In the genomic region with DNA sequence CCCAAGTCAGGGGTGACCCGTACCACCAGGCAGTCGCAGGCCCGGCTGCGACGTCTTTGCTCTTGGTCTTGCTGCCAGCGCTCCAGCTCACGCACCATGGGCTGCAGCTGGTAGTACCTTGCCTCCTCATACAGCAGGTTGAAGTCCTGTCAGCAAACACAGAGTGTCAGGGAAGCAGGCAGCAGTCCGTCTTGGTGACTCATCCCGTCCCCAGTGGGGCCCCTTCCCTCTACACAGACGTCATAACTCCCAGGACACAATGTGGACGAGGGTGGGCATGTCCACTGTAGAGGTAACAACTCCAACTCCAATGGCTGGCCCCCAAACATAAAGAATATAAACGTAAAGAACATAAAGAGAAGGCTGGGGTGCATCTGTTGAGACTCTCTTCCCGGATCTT, we compare ENCODE assay signal across 19 mouse cellular contexts. TPM values are rescaled to one million over a fixed set of nuclear protein-coding genes. Genes with fewer than 3 reads are reported as not detected.
"Had no signal": no experiment of that assay in that cellular context is flagged by ENCODE, and none has a peak within 500 bp of the region (broad histone marks: within the 10 kb centered on the region; RNA-seq: fewer than 3 reads in every experiment).

No protein-coding gene starts in this region.

- H3K9me3 ChIP-seq: kidney, embryonic 15.5 days; liver, embryonic 13.5 days; midbrain, embryonic 10.5 days; neural tube, embryonic 12.5 days; stomach, embryonic 15.5 days had no signal

- H3K36me3 ChIP-seq: liver, embryonic 13.5 days had no signal

- H3K4me1 ChIP-seq: liver, embryonic 13.5 days; midbrain, embryonic 10.5 days; stomach, embryonic 15.5 days had no signal

- DNase-seq: kidney, adult 11 months; kidney, adult 8-10 months; kidney, postnatal 10 days; kidney, postnatal 36 days; layer of hippocampus, postnatal 36 days; liver, embryonic 13.5 days; lung, adult 2 months; lung, postnatal 14 days; lung, postnatal 4 days; retina, postnatal 1 day; right cerebral cortex, postnatal 25 days; spleen, adult 18-20 months; thymus, postnatal 25 days had no signal

- H3K4me3 ChIP-seq: kidney, embryonic 15.5 days; left cerebral cortex, adult 2 months; liver, embryonic 13.5 days; midbrain, embryonic 10.5 days; neural tube, embryonic 12.5 days; stomach, embryonic 15.5 days had no signal

- H3K4me2 ChIP-seq: kidney, embryonic 15.5 days; liver, embryonic 13.5 days; neural tube, embryonic 12.5 days; stomach, embryonic 15.5 days had no signal

- H3K27ac ChIP-seq: left cerebral cortex, adult 2 months; liver, embryonic 13.5 days; midbrain, embryonic 10.5 days; neural tube, embryonic 12.5 days had no signal

- H3K27me3 ChIP-seq: kidney, embryonic 15.5 days; liver, embryonic 13.5 days; neural tube, embryonic 12.5 days; stomach, embryonic 15.5 days had no signal

- H3K9ac ChIP-seq: kidney, embryonic 15.5 days; liver, embryonic 13.5 days; neural tube, embryonic 12.5 days; stomach, embryonic 15.5 days had no signal

RNA-seq across cellular contexts. Expression of a gene that starts 14.6 kb away (rescaled TPM):
- total RNA-seq: neutrophil, adult 5-6 weeks had no signal
